Mouse (Mus musculus): ENCODE measurements around the gene Gng4. TPM values are rescaled to one million over a fixed set of nuclear protein-coding genes. Genes with fewer than 3 reads are reported as not detected.

Gene Gng4
- polyA plus RNA-seq, 1 experiment from 2014 or later: 6.2 TPM

GRCm38 (mm10) chr13:13857190-13857589 is 73.3 kb downstream of the Gng4 start:
- H3K4me3 ChIP-seq (ENCODE audit: low read depth, low read length): no peak overlapping the region
- no peaks in the 10 kb centered on the region for H3K36me3 ChIP-seq (ENCODE audit: control insufficient read depth, insufficient read depth, low read length)
- no peak overlapping the region for H3K4me2 ChIP-seq (replicated peaks; ENCODE audit: low read depth)
- no peak for TF ChIP-seq CTCF (IDR thresholded peaks at IDR 0.05; ENCODE audit: low read depth)
- no peak for TF ChIP-seq EP300 (optimal IDR thresholded peaks at IDR 0.05)
- no peaks in the 10 kb centered on the region for H3K9me3 ChIP-seq (ENCODE audit: control insufficient read depth, low read length)
- WGBS: 46% methylated on average over 4 of the region's 4 CpGs
- H3K4me1 ChIP-seq (replicated peaks; ENCODE audit: control insufficient read depth, insufficient read depth): no peaks in the 10 kb centered on the region
- no peak for DNase-seq (ENCODE audit: low spot score)
- no peak overlapping the region for H3K9ac ChIP-seq (ENCODE audit: low read length)
- no peak for ATAC-seq (ENCODE audit: low FRiP score, low TSS enrichment)
- no peak overlapping the region for H3K27ac ChIP-seq (replicated peaks)
- no peaks in the 10 kb centered on the region for H3K27me3 ChIP-seq (ENCODE audit: control insufficient read depth, insufficient read depth, low read length)

GRCm38 (mm10) chr13:13862346-13862745 is 78.5 kb downstream of the Gng4 start:
- H3K4me1 ChIP-seq (replicated peaks; ENCODE audit: control insufficient read depth, insufficient read depth): no peaks in the 10 kb centered on the region
- no peak overlapping the region for H3K27ac ChIP-seq (replicated peaks)
- WGBS: 54% methylated on average over 11 of the region's 11 CpGs
- no peak overlapping the region for H3K9ac ChIP-seq (ENCODE audit: low read length)
- no peak for TF ChIP-seq CTCF (IDR thresholded peaks at IDR 0.05; ENCODE audit: low read depth)
- no peak for TF ChIP-seq EP300 (optimal IDR thresholded peaks at IDR 0.05)
- no peak overlapping the region for H3K4me3 ChIP-seq (ENCODE audit: low read depth, low read length)
- ATAC-seq (ENCODE audit: low FRiP score, low TSS enrichment) (peak; percentile 18; the same call in 1 of the 2 replicates), DNase-seq (ENCODE audit: low spot score) (no peak)
- H3K36me3 ChIP-seq (ENCODE audit: control insufficient read depth, insufficient read depth, low read length): no peaks in the 10 kb centered on the region
- no peak overlapping the region for H3K4me2 ChIP-seq (replicated peaks; ENCODE audit: low read depth)
- H3K27me3 ChIP-seq (ENCODE audit: control insufficient read depth, insufficient read depth, low read length): no peaks in the 10 kb centered on the region
- H3K9me3 ChIP-seq (ENCODE audit: control insufficient read depth, low read length): no peaks in the 10 kb centered on the region

- Histone ChIP-seq H3K4me1 (replicated peaks; ENCODE audit: control insufficient read depth, insufficient read depth) (no peaks in the 10 kb centered on the region), H3K9me3 (ENCODE audit: control insufficient read depth, low read length) (no peaks in the 10 kb centered on the region), H3K9ac (ENCODE audit: low read length) (no peak overlapping the region), H3K27ac (replicated peaks) (no peak overlapping the region), H3K36me3 (ENCODE audit: control insufficient read depth, insufficient read depth, low read length) (no peaks in the 10 kb centered on the region), H3K4me3 (ENCODE audit: low read depth, low read length) (no peak overlapping the region), H3K27me3 (ENCODE audit: control insufficient read depth, insufficient read depth, low read length) (no peaks in the 10 kb centered on the region), H3K4me2 (replicated peaks; ENCODE audit: low read depth) (no peak overlapping the region)
- DNase-seq (ENCODE audit: low spot score) (peak; percentile 39), ATAC-seq (ENCODE audit: low FRiP score, low TSS enrichment) (peak; percentile 38; the same call in 1 of the 2 replicates)
- WGBS: 38% methylated on average over 6 of the region's 6 CpGs
- no peak for TF ChIP-seq EP300 (optimal IDR thresholded peaks at IDR 0.05)
- no peak for TF ChIP-seq CTCF (IDR thresholded peaks at IDR 0.05; ENCODE audit: low read depth)
Observed at GRCm38 (mm10) chr13:13862941-13863340, 79.1 kb downstream of the Gng4 start.

GRCm38 (mm10) chr13:13866339-13866738 is 82.5 kb downstream of the Gng4 start:
- H3K4me1 ChIP-seq (replicated peaks; ENCODE audit: control insufficient read depth, insufficient read depth): no peaks in the 10 kb centered on the region
- DNase-seq (ENCODE audit: low spot score) (no peak), ATAC-seq (ENCODE audit: low FRiP score, low TSS enrichment) (0 out of 2 replicates have a peak, but pooled peaks have one; percentile 54)
- no peaks in the 10 kb centered on the region for H3K9me3 ChIP-seq (ENCODE audit: control insufficient read depth, low read length)
- H3K27ac ChIP-seq (replicated peaks): no peak overlapping the region
- WGBS: 35% methylated on average over 2 of the region's 2 CpGs
- H3K27me3 ChIP-seq (ENCODE audit: control insufficient read depth, insufficient read depth, low read length): no peaks in the 10 kb centered on the region
- no peak overlapping the region for H3K4me2 ChIP-seq (replicated peaks; ENCODE audit: low read depth)
- TF ChIP-seq CTCF (IDR thresholded peaks at IDR 0.05; ENCODE audit: low read depth): no peak
- TF ChIP-seq EP300 (optimal IDR thresholded peaks at IDR 0.05): no peak
- H3K36me3 ChIP-seq (ENCODE audit: control insufficient read depth, insufficient read depth, low read length): no peaks in the 10 kb centered on the region
- no peak overlapping the region for H3K4me3 ChIP-seq (ENCODE audit: low read depth, low read length)
- no peak overlapping the region for H3K9ac ChIP-seq (ENCODE audit: low read length)

GRCm38 (mm10) chr13:13867078-13867759 is 83.4 kb downstream of the Gng4 start:
- peak; percentile 41 for DNase-seq (ENCODE audit: low spot score)
- ATAC-seq (ENCODE audit: low FRiP score, low TSS enrichment): peak; percentile 72
- H3K36me3 ChIP-seq (ENCODE audit: control insufficient read depth, insufficient read depth, low read length): no peaks in the 10 kb centered on the region
- H3K9me3 ChIP-seq (ENCODE audit: control insufficient read depth, low read length): no peaks in the 10 kb centered on the region
- H3K27me3 ChIP-seq (ENCODE audit: control insufficient read depth, insufficient read depth, low read length): no peaks in the 10 kb centered on the region
- H3K4me2 ChIP-seq (replicated peaks; ENCODE audit: low read depth): no peak overlapping the region
- no peak overlapping the region for H3K27ac ChIP-seq (replicated peaks)
- 85% methylated on average over 2 of the region's 2 CpGs for WGBS
- TF ChIP-seq EP300 (optimal IDR thresholded peaks at IDR 0.05): no peak
- no peak for TF ChIP-seq CTCF (IDR thresholded peaks at IDR 0.05; ENCODE audit: low read depth)
- H3K4me3 ChIP-seq (ENCODE audit: low read depth, low read length): no peak overlapping the region
- H3K9ac ChIP-seq (ENCODE audit: low read length): no peak overlapping the region
- H3K4me1 ChIP-seq (replicated peaks; ENCODE audit: control insufficient read depth, insufficient read depth): no peaks in the 10 kb centered on the region

GRCm38 (mm10) chr13:13867922-13868321 is 84.1 kb downstream of the Gng4 start:
- Histone ChIP-seq H3K4me1 (replicated peaks; ENCODE audit: control insufficient read depth, insufficient read depth) (no peaks in the 10 kb centered on the region), H3K27me3 (ENCODE audit: control insufficient read depth, insufficient read depth, low read length) (no peaks in the 10 kb centered on the region), H3K27ac (replicated peaks) (no peak overlapping the region), H3K36me3 (ENCODE audit: control insufficient read depth, insufficient read depth, low read length) (no peaks in the 10 kb centered on the region), H3K4me3 (ENCODE audit: low read depth, low read length) (no peak overlapping the region), H3K9me3 (ENCODE audit: control insufficient read depth, low read length) (no peaks in the 10 kb centered on the region), H3K4me2 (replicated peaks; ENCODE audit: low read depth) (no peak overlapping the region), H3K9ac (ENCODE audit: low read length) (no peak overlapping the region)
- TF ChIP-seq CTCF (IDR thresholded peaks at IDR 0.05; ENCODE audit: low read depth) (peak; percentile 80), EP300 (optimal IDR thresholded peaks at IDR 0.05) (no peak)
- ATAC-seq (ENCODE audit: low FRiP score, low TSS enrichment) (no peak), DNase-seq (ENCODE audit: low spot score) (no peak)
- 26% methylated on average over 3 of the region's 3 CpGs for WGBS

Other genes starting within 250 kb of the Gng4 start
- gene Lyst, start 193.7 kb upstream of the Gng4 start, polyA plus RNA-seq (2015; fragmentation: Nextera tagmentation; extraction: Ambion mirVana): 2.0 and 2.6 TPM in 2 replicates
- gene B3galnt2, start 170.4 kb downstream of the Gng4 start, polyA plus RNA-seq (2015; fragmentation: Nextera tagmentation; extraction: Ambion mirVana): 17.4 and 18.0 TPM in 2 replicates

All from stomach, postnatal 0 days (tissue).